Mouse (Mus musculus) frontal cortex, adult 2 months (tissue): ENCODE results near the gene Gpr62. TPM values are rescaled to one million over a fixed set of nuclear protein-coding genes. Genes with fewer than 3 reads are reported as not detected.

Source experiments
- DNase-seq, 2 experiments: peaks; one replicate each; pipeline ENCODE4 v3.0.0; 2022; ENCODE audit warnings: low spot score in 1 of 2; ENCODE audit errors: extremely low spot score in 1 of 2
- polyA plus RNA-seq: library from polyadenylated mRNA; depleted of rRNA; stranded (reverse); fragments of >200 nt; gene quantifications from 2 replicates; pipeline ENCODE4 v1.2.3, GENCODE M21; 2012; rRNA removed

Gpr62 gene
- polyA plus RNA-seq, 1 experiment, result 9.7 TPM

GRCm38 (mm10) chr9:106429221-106430014 is 36.3 kb downstream of the Gpr62 start, which contains the start of gene Rpl29:
TSS of gene Rpl29 (plus strand) at chr9:106429454.
- DNase-seq, result peak; percentile 89 to 98

GRCm38 (mm10) chr9:106428719-106429220 is 37.0 kb downstream of the Gpr62 start:
- DNase-seq, result no peak

GRCm38 (mm10) chr9:106421865-106422160 is 43.9 kb downstream of the Gpr62 start:
- DNase-seq, result peak; percentile 78 to 97

- DNase-seq, result no peak
Measured at GRCm38 (mm10) chr9:106421033-106421864, 44.5 kb downstream of the Gpr62 start.

GRCm38 (mm10) chr9:106420608-106421007 is 45.1 kb downstream of the Gpr62 start:
- DNase-seq, result no peak

GRCm38 (mm10) chr9:106417841-106418625 is 47.7 kb downstream of the Gpr62 start:
- peak; percentile 96 to 98 for DNase-seq

- no peak for DNase-seq
Measured at GRCm38 (mm10) chr9:106416826-106417225, 48.9 kb downstream of the Gpr62 start.

Other genes with a start within 250 kb of the Gpr62 start
- gene Tlr9, start 243.3 kb downstream of the Gpr62 start, polyA plus RNA-seq, result 0.67 and 1.2 TPM in 2 replicates
- gene Alas1, start 217.3 kb downstream of the Gpr62 start, polyA plus RNA-seq, result 122 and 129 TPM in 2 replicates
- 24.2 and 25.6 TPM in 2 replicates for gene Poc1a, start 184.9 kb downstream of the Gpr62 start, polyA plus RNA-seq
- 92.3 and 101 TPM in 2 replicates for gene Dusp7, start 97.3 kb downstream of the Gpr62 start, polyA plus RNA-seq
- gene Rpl29, start 36.5 kb downstream of the Gpr62 start, polyA plus RNA-seq, result 727 and 762 TPM in 2 replicates
- gene Acy1, start 27.6 kb downstream of the Gpr62 start, polyA plus RNA-seq, result 9.8 and 9.9 TPM in 2 replicates
- gene Abhd14b, start 18.5 kb downstream of the Gpr62 start, polyA plus RNA-seq, result 29.0 and 36.5 TPM in 2 replicates
- gene Abhd14a, start 18.3 kb downstream of the Gpr62 start, polyA plus RNA-seq, result 73.6 and 78.1 TPM in 2 replicates
- gene Pcbp4, start 12.6 kb downstream of the Gpr62 start, polyA plus RNA-seq, result 220 and 253 TPM in 2 replicates
- 45.6 and 45.8 TPM in 2 replicates for gene Rrp9, start 10.0 kb upstream of the Gpr62 start, polyA plus RNA-seq
- gene Parp3, start 11.0 kb upstream of the Gpr62 start, polyA plus RNA-seq, result 4.3 and 5.1 TPM in 2 replicates
- gene Iqcf1, start 34.0 kb upstream of the Gpr62 start, polyA plus RNA-seq, result not detected in 2 replicates
- gene Iqcf5, start 48.6 kb upstream of the Gpr62 start, polyA plus RNA-seq, result 0.25 TPM in 1 of 2 replicates, not detected in the other
- not detected in 2 replicates for gene Iqcf3, start 95.7 kb upstream of the Gpr62 start, polyA plus RNA-seq
- not detected in 2 replicates for gene Iqcf4, start 105.1 kb upstream of the Gpr62 start, polyA plus RNA-seq
- not detected in 2 replicates for gene Iqcf6, start 160.6 kb upstream of the Gpr62 start, polyA plus RNA-seq
- gene Grm2, start 190.1 kb upstream of the Gpr62 start, polyA plus RNA-seq, result 73.5 and 78.2 TPM in 2 replicates
- gene Tex264, start 220.0 kb upstream of the Gpr62 start, polyA plus RNA-seq, result 96.7 and 104 TPM in 2 replicates